Mouse (Mus musculus) frontal cortex, postnatal 14 days (tissue): ENCODE measurements at regions not wholly inside any gene's neighbourhood (a gene's known extent, or its start where the extent isn't known, plus 50 kb on each side); places are given as distances from the start of the nearest gene placed in this dataset.

Experiments
- DNase-seq, 2 experiments: peaks; one replicate each; pipeline ENCODE4 v3.0.0; 2022; ENCODE audit warnings: low spot score in 2 of 2

GRCm38 (mm10) chr13:52015066-52015465, 168.6 kb downstream of the Gadd45g start:
- DNase-seq: no peak

- no peak for DNase-seq
Observed at GRCm38 (mm10) chr13:52015496-52015895, 169.0 kb downstream of the Gadd45g start.

GRCm38 (mm10) chr13:52017598-52018190, 171.2 kb downstream of the Gadd45g start:
- DNase-seq: no peak

- no peak for DNase-seq
Observed at GRCm38 (mm10) chr13:52019647-52020046, 173.2 kb downstream of the Gadd45g start.

- DNase-seq: no peak
Observed at GRCm38 (mm10) chr13:52021150-52021549, 174.7 kb downstream of the Gadd45g start.

GRCm38 (mm10) chr13:52021828-52022227, 175.3 kb downstream of the Gadd45g start:
- no peak for DNase-seq

GRCm38 (mm10) chr13:52022529-52022928, 176.1 kb downstream of the Gadd45g start:
- no peak for DNase-seq

- no peak for DNase-seq
Observed at GRCm38 (mm10) chr13:52024349-52024748, 177.9 kb downstream of the Gadd45g start.

- DNase-seq: no peak
Observed at GRCm38 (mm10) chr13:52024832-52025481, 178.5 kb downstream of the Gadd45g start.

GRCm38 (mm10) chr13:52025482-52025848, 179.0 kb downstream of the Gadd45g start:
- no peak for DNase-seq

- no peak for DNase-seq
Observed at GRCm38 (mm10) chr13:52026291-52026690, 179.8 kb downstream of the Gadd45g start.

GRCm38 (mm10) chr13:52029868-52030422, 183.5 kb downstream of the Gadd45g start:
- DNase-seq: no peak

GRCm38 (mm10) chr13:52031465-52031864, 185.0 kb downstream of the Gadd45g start:
- DNase-seq: no peak

GRCm38 (mm10) chr13:52035731-52036130, 189.3 kb downstream of the Gadd45g start:
- DNase-seq: no peak

- no peak for DNase-seq
Observed at GRCm38 (mm10) chr13:52036351-52036750, 189.9 kb downstream of the Gadd45g start.

- no peak for DNase-seq
Observed at GRCm38 (mm10) chr13:52037218-52037617, 190.7 kb downstream of the Gadd45g start.

- no peak for DNase-seq
Observed at GRCm38 (mm10) chr13:52041467-52042421, 195.3 kb downstream of the Gadd45g start.

- DNase-seq: no peak
Observed at GRCm38 (mm10) chr13:52042867-52043266, 196.4 kb downstream of the Gadd45g start.

- DNase-seq: no peak
Observed at GRCm38 (mm10) chr13:52043916-52044315, 197.4 kb downstream of the Gadd45g start.

- DNase-seq: no peak
Observed at GRCm38 (mm10) chr13:52045349-52045748, 198.9 kb downstream of the Gadd45g start.

GRCm38 (mm10) chr13:52046020-52046419, 199.5 kb downstream of the Gadd45g start:
- no peak for DNase-seq

GRCm38 (mm10) chr13:52046700-52047099, 200.2 kb downstream of the Gadd45g start:
- DNase-seq: no peak
